ENCODE assay signal across 8 mouse cellular contexts in the genomic region with DNA sequence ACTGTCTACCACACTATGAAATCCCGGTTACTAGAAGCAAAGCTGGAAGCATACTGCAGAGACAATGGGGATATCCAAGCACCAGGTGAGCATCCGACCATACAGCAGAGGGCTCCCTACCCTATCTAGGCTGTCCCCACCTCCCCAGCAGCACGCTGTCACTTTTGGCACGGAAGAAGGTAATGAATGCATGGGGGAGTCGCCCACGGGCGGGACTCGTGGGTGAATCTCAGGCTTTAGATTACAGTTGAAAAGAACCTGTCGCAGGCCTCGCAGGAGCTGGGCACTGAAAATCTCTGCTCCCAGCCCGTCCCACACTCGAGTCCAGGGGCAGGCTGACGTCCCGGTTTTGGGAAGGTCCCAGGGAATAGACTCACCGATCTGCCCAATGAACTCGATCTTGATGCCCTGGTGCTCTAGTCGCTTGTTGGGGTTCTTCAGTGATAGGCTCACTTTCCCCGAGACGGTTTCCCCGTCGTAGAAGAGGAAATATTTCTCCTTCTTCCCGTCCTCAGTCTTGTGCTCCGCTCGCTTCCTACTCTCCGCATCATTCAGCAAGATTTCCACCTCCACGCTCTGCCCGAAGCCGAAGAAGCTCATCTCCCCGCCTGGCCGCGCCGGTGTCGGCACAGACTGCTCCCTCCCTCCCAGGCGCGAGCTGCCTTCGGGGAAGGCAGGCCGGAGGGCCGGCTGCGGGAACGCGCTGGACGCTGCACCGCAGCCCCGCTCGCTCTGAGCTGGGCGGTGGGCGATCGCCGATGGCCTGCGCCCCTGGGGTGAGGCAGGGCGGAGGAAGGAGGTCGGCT. TPM values are rescaled to one million over a fixed set of nuclear protein-coding genes. Genes with fewer than 3 reads are reported as not detected.
DNase-seq lines count a peak whose midpoint lies in the region; ATAC-seq and TF ChIP-seq lines count a peak whose summit lies in the region.

No protein-coding gene starts in this region.

- DNase-seq in Patski (ENCODE audit: low read depth, low spot score), result no peak
- peak; percentile 65 to 71 for DNase-seq in cerebellum, postnatal 14 days
- peak; percentile 23 to 25 for DNase-seq in frontal cortex, postnatal 25 days (ENCODE audit: low spot score in 2 of 2)
- DNase-seq in left cerebral cortex, adult 2 months (ENCODE audit: extremely low spot score in 1 of 2, low spot score in 2 of 2), result peak; percentile 63 to 65
- DNase-seq in right cerebral cortex, postnatal 14 days, result peak; percentile 45
- peak; percentile 23 for DNase-seq in urinary bladder, postnatal 25 days (ENCODE audit: low spot score)

- no peaks in the 10 kb centered on the region for H3K36me3 ChIP-seq in hindbrain, embryonic 15.5 days
- no peaks in the 10 kb centered on the region for H3K36me3 ChIP-seq in macrophage (ENCODE audit: inconsistent target)

- peak overlapping the region; percentile 100 for H3K9ac ChIP-seq in hindbrain, embryonic 15.5 days

- peak; percentile 38 for ATAC-seq in Patski
- ATAC-seq in hindbrain, embryonic 15.5 days (ENCODE audit: low FRiP score, low read depth), result peak; percentile 54

- H3K9me3 ChIP-seq in hindbrain, embryonic 15.5 days, result no peaks in the 10 kb centered on the region

- H3K4me1 ChIP-seq in hindbrain, embryonic 15.5 days (replicated peaks), result peaks cover 55% of the 10 kb centered on the region

- in situ Hi-C loops in Patski (cut with MboI; ENCODE audit: low pct_unique_long_range_greater_than_20kb), result no loop called here

- POLR2A ChIA-PET in Patski (lab: Charles Lee), result no interaction called here

- peaks cover 84% of the 10 kb centered on the region for H3K79me2 ChIP-seq in macrophage (ENCODE audit: inconsistent target)

- H3K4me3 ChIP-seq in hindbrain, embryonic 15.5 days, result peak overlapping the region; percentile 100
- H3K4me3 ChIP-seq in left cerebral cortex, adult 2 months, result peak overlapping the region; percentile 85
- H3K4me3 ChIP-seq in macrophage (ENCODE audit: inconsistent target), result peak overlapping the region; percentile 85

- under 1% methylated on average over 48 of the region's 52 CpGs for WGBS in hindbrain, embryonic 15.5 days
- WGBS in macrophage (ENCODE audit: missing documents), result 1% methylated on average over 52 of the region's 52 CpGs

- CTCF ChIA-PET in Patski (lab: Charles Lee), result no interaction called here

- peak overlapping the region; percentile 94 for H3K27ac ChIP-seq in hindbrain, embryonic 15.5 days (replicated peaks)
- H3K27ac ChIP-seq in left cerebral cortex, adult 2 months, result peak overlapping the region; percentile 96
- H3K27ac ChIP-seq in macrophage, result peak overlapping the region; percentile 28; the same call in 1 of the 2 replicates

- no peaks in the 10 kb centered on the region for H3K27me3 ChIP-seq in Patski
- no peaks in the 10 kb centered on the region for H3K27me3 ChIP-seq in hindbrain, embryonic 15.5 days

- intact Hi-C loops in left cerebral cortex, adult 2 months (cut with DNase I), result loop anchor here (2.0 kb wide), 1 partner anchor 30 kb away; a partner anchor contains a TSS

- no peak for TF ChIP-seq CTCF in Patski (IDR thresholded peaks at IDR 0.05)
- peak; percentile 19 for TF ChIP-seq CTCF in left cerebral cortex, adult 2 months (IDR thresholded peaks at IDR 0.05)

- peak overlapping the region; percentile 83 for H3K4me2 ChIP-seq in hindbrain, embryonic 15.5 days

RNA-seq across cellular contexts. Expression of a gene that starts 0.6 kb away (rescaled TPM):
- polyA plus RNA-seq in Patski (2021) (36.9 TPM), macrophage (2018) (30.1 to 35.5 TPM (median 31.6 TPM) in 3 replicates)
- polyA plus RNA-seq in hindbrain, embryonic 15.5 days (2015; fragmentation: Nextera tagmentation; extraction: Ambion mirVana), result 84.8 and 90.7 TPM in 2 replicates
- 100 to 1,000 TPM in 1 of 2 experiments, 10 to 100 TPM in 1; 92.9 to 101 TPM for total RNA-seq in left cerebral cortex, adult 2 months (2021)
- 10 to 100 TPM in 11 of 26 experiments, 1 to 10 TPM in 15; 1.5 to 31.3 (median 8.9) TPM for total RNA-seq in macrophage (2018; cell fraction: chromatin; rRNA removed)
- total RNA-seq in macrophage (2018; cell fraction: cytosol; rRNA removed), result 10 to 100 TPM; 20.3 to 42.2 (median 34.0) TPM
- 10 to 100 TPM in 20 of 26 experiments, 1 to 10 TPM in 6; 8.4 to 41.9 (median 18.1) TPM for total RNA-seq in macrophage (2018; cell fraction: nucleus; rRNA removed)

RNA-seq across cellular contexts. Expression of a gene that starts 0.8 kb away (rescaled TPM):
- 14.8 TPM for polyA plus RNA-seq in Patski (2021)
- polyA plus RNA-seq in hindbrain, embryonic 15.5 days (2015; fragmentation: Nextera tagmentation; extraction: Ambion mirVana), result 15.4 and 16.6 TPM in 2 replicates
- 10 to 100 TPM; 16.1 to 18.1 TPM for total RNA-seq in left cerebral cortex, adult 2 months (2021)
- 10 to 100 TPM; 14.7 to 57.9 (median 39.2) TPM for total RNA-seq in macrophage (2018; cell fraction: chromatin; rRNA removed)
- total RNA-seq in macrophage (2018; cell fraction: cytosol; rRNA removed), result 1 to 10 TPM; 2.0 to 7.0 (median 5.0) TPM
- total RNA-seq in macrophage (2018; cell fraction: nucleus; rRNA removed), result 10 to 100 TPM in 25 of 26 experiments, 1 to 10 TPM in 1; 7.4 to 48.9 (median 18.8) TPM
- polyA plus RNA-seq in macrophage (2018), result 5.3 to 14.7 TPM (median 8.5 TPM) in 3 replicates

RNA-seq across cellular contexts. Expression of a gene that starts 29.7 kb away (rescaled TPM):
- polyA plus RNA-seq in Patski (2021), result 63.2 TPM
- polyA plus RNA-seq in hindbrain, embryonic 15.5 days (2015; fragmentation: Nextera tagmentation; extraction: Ambion mirVana), result 130 and 131 TPM in 2 replicates
- 10 to 100 TPM; 54.1 to 58.4 TPM for total RNA-seq in left cerebral cortex, adult 2 months (2021)
- 10 to 100 TPM in 24 of 26 experiments, 1 to 10 TPM in 2; 6.0 to 83.3 (median 37.8) TPM for total RNA-seq in macrophage (2018; cell fraction: chromatin; rRNA removed)
- total RNA-seq in macrophage (2018; cell fraction: cytosol; rRNA removed), result 10 to 100 TPM; 31.7 to 59.1 (median 44.9) TPM
- total RNA-seq in macrophage (2018; cell fraction: nucleus; rRNA removed), result 10 to 100 TPM in 25 of 26 experiments, 1 to 10 TPM in 1; 7.8 to 54.1 (median 24.1) TPM
- 45.0 to 95.8 TPM (median 60.2 TPM) in 3 replicates for polyA plus RNA-seq in macrophage (2018)

RNA-seq across cellular contexts. Expression of a gene that starts 29.9 kb away (rescaled TPM):
- polyA plus RNA-seq in Patski (2021), result 40.6 TPM
- 36.1 and 41.7 TPM in 2 replicates for polyA plus RNA-seq in hindbrain, embryonic 15.5 days (2015; fragmentation: Nextera tagmentation; extraction: Ambion mirVana)
- total RNA-seq in left cerebral cortex, adult 2 months (2021), result 10 to 100 TPM; 32.2 to 32.4 TPM
- total RNA-seq in macrophage (2018; cell fraction: chromatin; rRNA removed), result 10 to 100 TPM; 15.6 to 92.1 (median 44.0) TPM
- total RNA-seq in macrophage (2018; cell fraction: cytosol; rRNA removed), result 10 to 100 TPM in 23 of 26 experiments, 1 to 10 TPM in 3; 8.0 to 20.6 (median 15.5) TPM
- total RNA-seq in macrophage (2018; cell fraction: nucleus; rRNA removed), result 10 to 100 TPM; 10.3 to 56.0 (median 24.4) TPM
- polyA plus RNA-seq in macrophage (2018), result 11.5 to 22.4 TPM (median 17.3 TPM) in 3 replicates

Comparison
In these comparisons a context has a peak if more than half of its experiments do, and no peak if none do; other contexts are left out.
1. H3K27ac ChIP-seq: peak in every context shown above with its lines; median percentile 96 in left cerebral cortex, adult 2 months; 94 in hindbrain, embryonic 15.5 days; 28 in macrophage.